Mouse (Mus musculus): ENCODE measurements around the gene Arhgap25.

DNA sequence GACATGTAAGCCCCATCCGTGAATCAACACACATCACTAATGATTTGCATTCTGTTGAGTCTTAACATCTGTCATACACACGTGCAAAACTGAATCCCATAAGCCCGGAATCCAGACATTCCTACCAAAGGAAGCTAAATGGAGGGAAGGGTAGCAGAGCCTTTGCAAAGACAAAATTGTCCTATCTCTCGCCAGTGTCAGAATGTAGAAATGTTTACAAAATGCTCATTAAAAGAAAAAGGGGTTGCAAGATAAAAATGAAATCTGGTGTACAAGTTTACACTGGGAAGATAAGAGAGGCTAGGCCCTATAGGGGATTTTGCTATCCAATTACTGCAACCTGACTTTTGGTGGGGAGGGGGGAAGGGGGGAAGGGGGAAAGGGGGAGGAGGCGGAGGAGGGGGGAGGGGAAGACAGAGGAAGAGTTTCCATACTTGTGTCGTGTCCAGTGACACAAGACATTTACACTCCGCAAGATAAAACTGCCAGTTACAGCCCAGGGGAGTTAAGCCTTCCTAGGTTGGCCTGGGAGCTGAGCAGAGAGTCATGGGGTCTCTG is 104.5 kb downstream of the Arhgap25 start, which contains the start of gene Bmp10:
- TF ChIP-seq CTCF (IDR thresholded peaks at IDR 0.05; ENCODE audit: low read depth, low read length) (no peak), POLR2A (IDR thresholded peaks at IDR 0.05; ENCODE audit: borderline replicate concordance, low read depth, low read length) (no peak)

All from bone marrow macrophage, adult 2 months (primary cell).